Mouse (Mus musculus): ENCODE results near the gene Gm20388.
"Not testable (repeated sequence)": the region's sequence is repeated elsewhere in the genome, so short reads cannot be mapped to it uniquely, and the experiment has no call there.

The Gm20388 gene

DNA sequence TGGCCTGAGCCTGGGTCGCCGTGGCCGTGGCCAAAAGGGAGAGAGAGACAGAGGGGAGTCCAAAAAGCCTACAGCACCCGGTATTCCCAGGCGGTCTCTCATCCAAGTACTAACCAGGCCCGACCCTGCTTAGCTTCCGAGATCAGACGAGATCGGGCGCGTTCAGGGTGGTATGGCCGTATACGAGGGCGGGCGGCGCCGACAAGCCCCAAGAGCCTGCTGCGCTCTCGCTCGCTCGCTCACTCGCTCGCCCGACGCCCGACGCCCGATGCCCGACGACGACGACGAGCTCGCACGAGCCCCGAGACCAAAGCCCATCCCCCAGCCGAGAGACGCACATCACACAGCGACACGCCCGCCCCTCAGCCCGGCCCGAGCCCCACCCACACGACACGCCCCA lies 3653.6 kb downstream of the Gm20388 start:
- not testable (repeated sequence) for DNase-seq (ENCODE audit: inconsistent ontology term)

DNA sequence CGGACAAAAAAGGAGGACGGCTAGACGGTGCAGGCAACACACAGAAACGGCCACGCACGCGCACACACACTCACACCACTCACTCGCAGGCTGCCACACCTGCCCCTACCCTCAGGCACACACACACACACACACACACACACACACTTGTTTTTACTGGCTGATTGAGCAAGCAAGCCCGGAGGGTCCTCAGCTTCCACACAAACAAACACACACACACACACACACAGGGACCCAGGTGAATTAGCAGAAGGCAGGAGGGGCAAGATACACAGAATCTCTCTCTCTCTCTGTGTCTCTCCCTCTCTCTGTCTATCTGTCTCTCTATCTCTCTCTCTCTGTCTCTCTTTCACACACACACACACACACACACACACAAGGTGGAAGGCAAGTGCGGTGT lies 3664.7 kb downstream of the Gm20388 start:
- not testable (repeated sequence) for DNase-seq (ENCODE audit: inconsistent ontology term)

DNA sequence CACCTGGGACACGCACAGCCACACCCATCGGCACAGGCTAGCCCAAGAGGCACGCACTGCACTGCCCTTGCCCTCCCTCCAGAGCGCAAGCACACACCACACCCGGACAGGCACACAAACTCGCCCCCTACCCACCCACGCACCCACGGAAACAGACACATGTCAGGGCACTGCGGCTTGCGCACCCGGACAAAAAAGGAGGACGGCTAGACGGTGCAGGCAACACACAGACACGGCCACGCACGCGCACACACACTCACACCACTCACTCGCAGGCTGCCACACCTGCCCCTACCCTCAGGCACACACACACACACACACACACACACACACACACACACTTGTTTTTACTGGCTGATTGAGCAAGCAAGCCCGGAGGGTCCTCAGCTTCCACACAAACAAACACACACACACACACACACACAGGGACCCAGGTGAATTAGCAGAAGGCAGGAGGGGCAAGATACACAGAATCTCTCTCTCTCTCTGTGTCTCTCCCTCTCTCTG lies 3690.1 kb downstream of the Gm20388 start:
- DNase-seq (ENCODE audit: inconsistent ontology term): not testable (repeated sequence)

DNA sequence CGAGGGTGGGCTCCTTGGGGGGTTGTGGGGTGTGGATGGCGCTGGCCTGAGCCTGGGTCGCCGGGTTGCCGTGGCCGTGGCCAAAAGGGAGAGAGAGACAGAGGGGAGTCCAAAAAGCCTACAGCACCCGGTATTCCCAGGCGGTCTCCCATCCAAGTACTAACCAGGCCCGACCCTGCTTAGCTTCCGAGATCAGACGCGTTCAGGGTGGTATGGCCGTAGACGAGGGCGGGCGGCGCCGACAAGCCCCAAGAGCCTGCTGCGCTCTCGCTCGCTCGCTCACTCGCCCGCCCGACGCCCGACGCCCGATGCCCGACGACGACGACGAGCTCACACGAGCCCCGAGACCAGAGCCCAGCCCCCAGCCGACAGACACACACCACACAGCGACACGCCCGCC lies 3690.8 kb downstream of the Gm20388 start:
- DNase-seq (ENCODE audit: inconsistent ontology term): not testable (repeated sequence)

DNA sequence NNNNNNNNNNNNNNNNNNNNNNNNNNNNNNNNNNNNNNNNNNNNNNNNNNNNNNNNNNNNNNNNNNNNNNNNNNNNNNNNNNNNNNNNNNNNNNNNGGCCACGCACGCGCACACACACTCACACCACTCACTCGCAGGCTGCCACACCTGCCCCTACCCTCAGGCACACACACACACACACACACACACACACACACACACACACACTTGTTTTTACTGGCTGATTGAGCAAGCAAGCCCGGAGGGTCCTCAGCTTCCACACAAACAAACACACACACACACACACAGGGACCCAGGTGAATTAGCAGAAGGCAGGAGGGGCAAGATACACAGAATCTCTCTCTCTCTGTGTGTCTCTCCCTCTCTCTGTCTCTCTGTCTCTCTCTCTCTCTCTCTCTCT lies 3702.0 kb downstream of the Gm20388 start:
- not testable (repeated sequence) for DNase-seq (ENCODE audit: inconsistent ontology term)

DNA sequence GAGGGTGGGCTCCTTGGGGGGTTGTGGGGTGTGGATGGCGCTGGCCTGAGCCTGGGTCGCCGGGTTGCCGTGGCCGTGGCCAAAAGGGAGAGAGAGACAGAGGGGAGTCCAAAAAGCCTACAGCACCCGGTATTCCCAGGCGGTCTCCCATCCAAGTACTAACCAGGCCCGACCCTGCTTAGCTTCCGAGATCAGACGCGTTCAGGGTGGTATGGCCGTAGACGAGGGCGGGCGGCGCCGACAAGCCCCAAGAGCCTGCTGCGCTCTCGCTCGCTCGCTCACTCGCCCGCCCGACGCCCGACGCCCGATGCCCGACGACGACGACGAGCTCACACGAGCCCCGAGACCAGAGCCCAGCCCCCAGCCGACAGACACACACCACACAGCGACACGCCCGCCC lies 3712.9 kb downstream of the Gm20388 start:
- not testable (repeated sequence) for DNase-seq (ENCODE audit: inconsistent ontology term)

DNA sequence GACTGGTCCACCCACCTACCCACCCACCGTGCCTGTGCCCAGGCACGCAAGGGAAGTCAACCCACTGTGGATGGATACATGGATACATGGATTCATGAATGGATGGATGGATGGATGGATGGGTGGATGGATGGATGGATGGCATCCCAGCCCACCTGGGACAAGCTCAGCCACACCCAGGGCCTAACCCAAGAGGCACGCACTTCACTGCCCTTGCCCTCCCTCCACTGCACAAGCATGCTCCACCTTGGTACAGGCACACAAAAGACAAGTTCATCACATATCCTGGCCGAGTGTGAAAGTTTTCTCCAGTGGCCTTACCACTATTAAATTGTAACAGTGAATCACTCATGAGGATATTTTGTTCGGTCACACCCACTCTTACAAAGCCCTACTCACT lies 3713.6 kb downstream of the Gm20388 start:
- DNase-seq (ENCODE audit: inconsistent ontology term): no peak

DNA sequence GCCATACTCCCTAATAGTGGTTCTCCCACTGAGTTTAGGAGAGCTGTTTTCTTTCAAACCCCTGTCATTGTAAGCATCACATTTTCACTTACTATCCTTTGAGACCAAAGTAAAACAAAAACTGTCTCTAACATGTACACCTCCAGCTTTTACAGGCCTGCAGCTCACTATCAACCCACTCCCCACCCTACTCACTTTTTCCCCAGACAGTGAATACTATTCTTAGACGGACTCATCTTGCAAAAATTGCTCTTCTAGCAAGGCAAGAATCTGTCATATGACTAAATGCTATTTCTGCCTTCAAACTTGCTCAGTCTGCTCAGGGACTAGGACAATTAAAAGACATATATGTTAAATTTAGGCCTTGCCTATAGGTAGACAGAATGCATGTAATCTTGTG lies 3714.1 kb downstream of the Gm20388 start:
- DNase-seq (ENCODE audit: inconsistent ontology term): no peak

DNA sequence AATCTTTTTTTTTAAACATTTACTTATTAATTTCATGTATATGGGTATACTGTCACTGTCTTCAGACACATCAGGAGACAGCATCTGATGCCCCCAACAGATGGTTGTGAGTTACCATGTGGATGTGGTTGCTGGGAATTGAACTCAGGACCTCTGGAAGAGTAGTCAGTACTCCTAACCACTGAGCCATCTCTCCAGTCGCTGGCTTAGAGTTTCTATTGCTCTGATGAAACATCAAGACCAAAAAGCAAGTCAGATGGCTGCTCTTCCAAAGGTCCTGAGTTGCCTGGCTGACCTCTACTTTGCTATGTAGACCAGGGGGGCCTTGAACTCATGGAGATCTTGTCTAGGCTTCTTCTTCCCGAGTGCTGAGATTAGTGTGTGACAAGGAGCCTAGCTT lies 3715.1 kb downstream of the Gm20388 start:
- no peak for DNase-seq (ENCODE audit: inconsistent ontology term)

DNA sequence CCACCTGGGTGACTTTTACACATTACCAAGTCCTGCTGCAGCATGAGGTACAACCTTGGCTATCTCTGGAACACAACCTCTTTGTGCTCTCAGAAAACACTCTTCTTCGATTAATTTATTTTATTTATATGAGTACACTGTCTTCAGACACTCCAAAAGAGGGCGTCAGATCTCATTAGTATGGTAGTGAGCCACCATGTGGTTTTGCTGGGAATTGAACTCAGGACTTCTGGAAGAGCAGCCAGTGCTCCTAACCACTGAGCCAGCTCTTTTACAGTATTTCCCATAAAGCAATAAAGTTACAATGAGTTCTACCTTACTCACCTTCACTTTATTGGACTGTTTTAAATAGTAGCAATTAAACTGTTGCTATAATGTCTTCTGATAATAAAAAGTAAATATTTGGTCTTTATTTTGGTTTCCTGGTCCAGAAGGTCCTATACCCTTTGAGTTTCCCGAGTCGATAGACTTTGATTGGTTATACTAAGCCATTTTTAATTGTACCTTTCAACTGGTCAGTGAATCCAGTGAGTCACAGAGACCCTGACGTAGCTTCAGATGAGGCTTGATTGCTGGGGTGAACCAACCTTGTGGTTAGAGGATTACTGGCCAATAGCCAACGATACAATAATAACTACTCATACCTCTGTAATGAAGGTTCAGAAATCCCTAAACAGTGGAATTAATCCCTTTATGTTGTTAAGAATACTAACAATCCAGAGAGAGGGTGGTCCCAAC lies 3716.9 kb downstream of the Gm20388 start:
- DNase-seq (ENCODE audit: inconsistent ontology term): no peak

DNA sequence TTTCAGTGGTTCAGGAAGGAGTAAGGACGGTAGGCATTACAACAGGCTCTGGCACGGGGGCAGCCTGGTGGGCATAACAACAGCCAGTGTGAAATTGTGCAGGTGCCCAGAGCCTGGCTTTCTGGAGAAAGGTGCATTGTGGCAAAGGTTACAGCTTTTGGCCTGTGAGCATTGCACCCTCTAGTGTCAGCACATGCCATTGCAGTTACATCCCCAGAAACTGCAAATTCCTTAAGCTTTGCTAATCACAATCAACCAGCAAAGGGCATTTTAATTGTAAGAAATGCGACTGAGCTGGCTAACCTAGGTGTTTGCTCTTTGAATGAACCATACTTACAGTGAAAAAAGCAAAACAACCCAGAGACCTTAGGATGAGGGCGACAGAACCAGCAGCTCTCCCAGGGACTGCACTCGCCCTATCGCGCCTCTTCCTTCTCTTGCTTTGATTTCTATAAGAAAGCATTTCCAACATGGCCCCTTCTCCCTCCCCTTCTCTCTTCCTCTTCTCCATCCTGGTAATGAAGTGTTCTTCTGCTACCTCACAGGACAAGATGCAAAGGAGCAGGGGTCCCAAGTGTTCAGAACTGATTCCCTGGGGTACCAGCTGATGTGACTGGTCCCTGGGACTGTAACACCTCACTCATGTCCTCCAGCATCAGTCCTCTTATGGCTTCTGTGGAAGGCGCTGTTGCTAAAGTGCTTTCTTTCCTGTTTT lies 3717.8 kb downstream of the Gm20388 start:
- peak; percentile 61 for DNase-seq (ENCODE audit: inconsistent ontology term)

DNA sequence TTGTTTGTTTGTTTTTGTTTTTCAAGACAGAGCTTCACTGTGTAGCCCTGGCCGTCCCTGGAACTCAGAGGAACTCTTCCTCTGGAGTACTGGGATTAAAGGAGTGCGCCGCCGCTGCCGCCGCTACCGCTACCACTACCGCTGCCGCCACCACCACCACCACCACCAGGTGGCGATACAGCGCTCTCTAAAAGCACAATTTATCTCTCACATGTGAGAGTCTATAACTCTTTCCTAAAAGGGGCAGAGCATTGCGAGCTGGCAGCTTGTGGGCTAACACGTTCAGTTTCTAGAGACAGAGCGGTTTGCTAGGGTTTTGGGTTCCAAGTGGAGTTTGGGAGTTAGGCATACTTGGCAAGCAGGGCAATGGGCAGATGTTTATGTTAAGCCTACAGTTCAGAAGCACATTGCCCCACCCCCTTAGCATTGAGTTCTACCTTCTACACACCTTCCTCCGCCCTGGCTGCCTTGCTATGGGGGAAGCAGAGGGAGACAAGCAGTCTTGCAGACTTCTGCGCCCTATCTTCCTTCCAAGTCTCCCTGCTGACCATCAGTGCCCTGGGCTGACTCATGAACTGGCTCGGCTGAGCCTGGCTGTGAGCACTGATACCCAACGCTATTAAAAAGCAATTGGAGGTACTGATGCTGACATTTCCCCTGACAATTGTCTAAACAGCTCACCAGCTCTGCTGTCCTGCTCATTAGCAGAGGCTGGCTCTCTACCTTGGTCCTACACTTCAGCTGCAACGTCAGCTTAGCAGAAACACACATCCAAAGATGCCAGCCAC lies 3718.5 kb downstream of the Gm20388 start:
- peak; percentile 84 for DNase-seq (ENCODE audit: inconsistent ontology term)

DNA sequence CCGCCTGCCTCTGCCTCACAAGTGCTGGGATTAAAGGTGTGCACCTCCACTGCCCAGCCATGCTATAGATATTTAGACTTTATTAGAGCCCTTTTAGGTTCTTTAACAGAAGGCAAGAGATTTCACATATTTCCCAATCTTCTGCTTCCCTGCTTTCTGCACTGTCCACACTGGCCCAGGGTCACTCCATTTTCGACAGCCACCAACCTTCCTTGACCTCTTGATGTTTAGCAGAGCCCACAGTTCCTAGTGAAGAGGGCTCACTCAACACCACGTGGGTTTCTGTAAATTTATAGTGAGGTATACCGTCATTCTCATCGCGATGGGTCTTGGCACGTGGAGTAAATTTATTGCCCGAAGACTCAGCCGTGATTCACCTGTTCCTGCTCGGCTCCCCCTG lies 3719.4 kb downstream of the Gm20388 start:
- DNase-seq (ENCODE audit: inconsistent ontology term): no peak

DNA sequence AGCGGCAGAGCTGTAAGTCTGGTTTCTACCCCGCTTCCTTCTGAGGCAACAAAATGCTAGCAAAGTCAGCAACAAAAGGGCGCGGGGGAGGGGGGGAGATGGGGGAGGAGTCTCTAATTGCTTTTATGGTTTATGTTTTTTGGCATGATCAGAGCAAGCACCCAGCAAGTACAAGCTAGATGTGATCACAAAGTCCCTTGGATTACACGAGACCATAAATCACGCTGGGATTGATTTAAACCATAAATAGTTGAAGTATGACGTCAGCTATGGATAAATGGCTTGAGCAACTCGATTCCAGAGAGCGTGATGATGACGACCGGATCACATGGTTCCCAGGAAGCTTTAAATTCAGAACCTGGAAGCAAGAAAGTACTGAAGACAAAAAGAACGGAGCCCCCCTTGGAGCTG lies 3720.2 kb downstream of the Gm20388 start:
- DNase-seq (ENCODE audit: inconsistent ontology term): peak; percentile 44

DNA sequence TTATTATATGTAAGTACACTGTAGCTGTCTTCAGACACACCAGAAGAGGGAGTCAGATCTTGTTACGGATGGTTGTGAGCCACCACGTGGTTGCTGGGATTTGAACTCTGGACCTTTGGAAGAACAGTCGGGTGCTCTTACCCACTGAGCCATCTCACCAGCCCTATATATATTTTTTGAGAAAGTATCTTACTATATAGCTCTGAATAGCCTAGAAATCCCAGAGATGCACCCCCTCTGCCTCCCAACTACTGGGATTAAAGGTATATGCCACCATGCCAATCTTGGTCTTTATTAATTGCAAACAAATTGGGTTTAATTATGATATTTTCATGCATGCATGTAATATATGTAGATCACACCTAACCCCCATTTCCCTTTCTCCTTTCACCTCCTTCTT lies 3721.1 kb downstream of the Gm20388 start:
- not testable (repeated sequence) for DNase-seq (ENCODE audit: inconsistent ontology term)

DNA sequence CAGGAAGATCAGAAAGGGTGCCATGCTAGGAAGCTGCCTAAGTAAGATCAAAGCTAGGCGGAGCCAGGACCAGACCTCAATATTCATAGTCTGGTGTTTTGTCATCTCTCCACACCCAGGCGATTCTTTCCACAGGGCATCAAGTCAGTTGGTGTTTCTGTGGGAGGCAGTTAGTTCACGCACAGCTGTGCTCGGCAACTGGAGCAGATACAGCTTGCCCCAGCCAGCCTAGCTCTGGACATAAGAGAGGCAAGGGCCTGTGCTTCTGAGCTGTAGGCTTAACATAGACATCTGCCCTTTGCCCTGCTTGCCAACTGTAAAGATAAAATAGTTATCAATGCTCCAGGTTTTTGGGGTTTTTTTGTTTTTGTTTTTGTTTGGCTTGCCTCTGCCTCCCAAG lies 3721.6 kb downstream of the Gm20388 start:
- DNase-seq (ENCODE audit: inconsistent ontology term): no peak

DNA sequence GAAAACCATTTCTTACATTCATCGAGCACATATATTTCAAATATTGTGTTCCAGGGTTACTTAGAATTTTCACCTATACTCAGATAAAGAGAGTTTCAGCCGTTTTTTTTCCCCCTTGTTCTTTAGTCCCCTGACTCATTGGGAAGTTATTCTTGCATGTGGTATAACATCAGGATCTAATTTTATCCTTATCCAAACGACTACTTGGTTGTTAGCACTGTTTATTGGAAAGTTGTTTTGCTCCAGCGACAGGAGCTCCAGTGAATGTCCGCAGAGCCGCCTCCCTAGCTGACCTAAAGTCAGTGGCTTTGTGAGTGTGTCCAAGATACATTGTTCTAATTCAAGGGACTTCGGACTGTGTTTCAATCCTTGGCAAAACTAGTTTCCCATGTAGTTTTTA lies 3723.2 kb downstream of the Gm20388 start:
- no peak for DNase-seq (ENCODE audit: inconsistent ontology term)

DNA sequence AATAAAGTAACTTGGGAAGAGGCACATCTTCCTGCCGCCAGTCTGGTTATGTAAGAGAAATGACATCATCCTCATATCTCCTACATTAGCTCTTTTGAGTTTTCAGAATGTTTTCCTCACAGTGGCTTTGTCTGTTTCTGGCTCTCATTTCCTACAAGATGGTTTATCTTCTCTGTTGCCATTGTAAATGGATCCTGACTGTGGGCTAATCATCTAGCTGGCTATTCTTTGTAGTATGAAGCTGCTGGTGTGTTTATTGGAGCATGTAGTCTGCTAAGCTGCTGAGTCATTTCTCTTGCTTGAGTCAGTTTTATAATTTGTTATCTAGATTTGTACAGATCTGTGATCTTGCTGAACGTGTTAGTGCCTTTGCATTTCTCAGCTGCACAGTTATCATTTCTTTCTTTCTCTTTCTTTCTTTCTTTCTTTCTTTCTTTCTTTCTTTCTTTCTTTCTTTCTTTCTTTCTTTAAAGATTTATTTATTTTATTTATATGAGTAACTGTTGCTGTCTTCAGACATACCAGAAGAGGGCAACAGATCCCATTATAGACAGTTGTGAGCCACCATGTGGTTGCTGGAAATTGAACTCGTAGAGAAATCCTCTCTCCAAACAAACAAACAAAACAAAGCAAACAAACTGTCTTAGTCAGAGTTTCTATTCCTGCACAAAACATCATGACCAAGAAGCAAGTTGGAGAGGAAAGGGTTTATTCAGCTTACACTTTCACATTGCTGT lies 3723.9 kb downstream of the Gm20388 start:
- DNase-seq (ENCODE audit: inconsistent ontology term): peak; percentile 92

DNA sequence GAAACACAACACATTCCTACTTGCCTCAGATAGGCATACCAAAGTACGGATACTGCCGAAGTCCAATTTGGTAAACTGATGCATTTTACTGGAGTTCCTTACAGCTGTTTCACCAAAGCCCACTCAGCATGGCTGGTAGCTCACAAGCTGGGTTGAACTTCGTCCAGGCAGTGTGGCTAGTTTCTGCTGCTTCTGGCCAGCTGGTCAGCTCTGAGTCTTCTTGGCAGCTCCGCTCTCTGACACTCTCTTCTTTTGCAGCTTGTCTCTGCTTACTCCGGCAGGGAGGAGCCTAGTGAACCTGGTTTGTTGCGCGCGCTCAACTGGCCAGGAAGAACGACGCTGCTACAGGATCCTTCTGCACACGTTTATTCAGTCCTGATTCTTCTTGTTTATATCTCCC lies 3725.0 kb downstream of the Gm20388 start:
- DNase-seq (ENCODE audit: inconsistent ontology term): peak; percentile 14

DNA sequence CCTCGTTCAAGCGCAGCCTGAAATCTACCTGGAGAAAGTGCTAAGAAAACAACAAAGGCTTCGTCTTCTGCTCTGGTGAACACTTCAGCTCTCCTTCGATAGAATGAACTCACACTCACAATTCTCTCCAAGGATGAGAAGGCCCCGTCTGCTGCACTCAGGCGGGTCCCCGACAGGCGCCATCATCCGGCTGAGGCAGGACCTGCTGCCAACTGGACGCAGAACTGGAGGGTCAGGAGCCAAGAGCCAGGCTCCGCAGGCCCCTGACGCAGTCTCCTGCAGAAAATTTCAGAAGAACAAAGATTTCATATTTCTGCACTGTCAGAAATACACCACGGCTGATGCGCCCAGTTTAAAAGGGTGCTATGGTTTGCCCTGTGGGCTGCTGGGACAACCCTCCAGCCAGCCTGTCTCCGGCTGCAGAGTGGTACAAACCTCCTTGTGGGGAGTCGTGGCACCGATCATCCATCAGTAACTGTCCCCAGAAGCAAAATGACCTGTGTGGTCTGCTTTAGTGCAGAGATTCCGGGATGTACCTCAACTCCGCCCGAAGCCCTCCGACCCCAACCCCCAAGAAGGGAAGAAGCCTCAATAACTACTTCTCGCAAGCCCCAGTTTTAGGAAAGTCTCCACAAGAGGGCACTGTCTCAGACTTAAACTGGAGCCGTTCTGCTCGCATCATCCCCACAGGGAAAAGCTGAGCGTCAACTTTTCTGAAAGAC lies 3732.8 kb downstream of the Gm20388 start:
- peak; percentile 49 for DNase-seq (ENCODE audit: inconsistent ontology term)

DNA sequence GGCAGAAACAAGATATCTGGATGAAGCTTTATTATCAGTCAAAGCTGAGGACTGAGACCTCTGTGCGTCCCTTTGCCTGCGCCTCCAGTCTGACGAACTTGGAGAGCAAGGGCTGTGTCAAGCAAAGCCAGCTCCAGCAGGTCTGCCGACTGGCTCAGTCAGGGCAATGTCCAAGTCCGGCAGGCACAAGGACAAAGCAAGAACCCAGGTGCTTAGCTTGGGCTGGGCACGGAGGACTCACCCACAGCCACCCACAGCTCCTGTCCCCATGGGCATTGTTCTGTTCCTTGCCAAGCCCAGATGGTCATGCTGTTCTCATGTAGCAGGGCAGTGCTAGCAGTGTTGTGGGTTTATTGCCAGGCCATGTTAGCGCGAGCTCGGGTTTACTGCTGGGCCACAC lies 3734.6 kb downstream of the Gm20388 start:
- no peak for DNase-seq (ENCODE audit: inconsistent ontology term)

Data from Muller cell, postnatal 12 days (primary cell).